Mouse (Mus musculus) stomach, postnatal 0 days (tissue): Measurements from ENCODE around the gene Rcan1.

Experiments
- CTCF ChIP-seq: IDR thresholded peaks from 2 replicates; pipeline ENCODE4 v1.5.1; 2016; ENCODE audit warnings: antibody characterized with exemption, low read depth, mild to moderate bottlenecking, moderate library complexity
- EP300 ChIP-seq: optimal IDR thresholded peaks from 2 replicates; pipeline ENCODE3; 2016; ENCODE audit warnings: antibody characterized with exemption

DNA sequence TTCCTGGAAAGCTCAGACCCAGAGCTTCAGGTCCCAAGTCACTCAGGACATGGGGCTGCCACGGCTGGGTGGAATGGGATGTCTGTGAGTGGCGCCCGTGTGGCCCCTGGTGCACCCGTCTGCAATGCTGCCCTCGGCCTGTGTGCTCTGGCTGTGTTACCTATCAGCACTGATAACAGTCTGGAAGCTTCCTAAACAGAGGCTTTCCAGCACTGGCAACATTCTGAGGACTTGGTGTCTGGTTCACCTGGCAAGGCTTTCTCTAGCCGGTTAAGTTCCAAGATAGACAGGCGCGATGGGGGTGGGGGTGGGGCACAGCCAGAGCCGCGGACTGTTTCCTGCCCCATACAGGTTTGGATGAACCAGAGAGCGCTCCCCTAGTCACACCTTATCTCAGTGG, 114.7 kb downstream of the Rcan1 start:
- TF ChIP-seq CTCF (no peak), EP300 (no peak)
